Mouse (Mus musculus): Measurements from ENCODE around the gene Zcchc3.

GRCm38 (mm10) chr2:152450241-152450640, 35.4 kb upstream of the Zcchc3 start:
- TF ChIP-seq CTCF (IDR thresholded peaks at IDR 0.05; ENCODE audit: low read depth) (peak; percentile 78), EP300 (optimal IDR thresholded peaks at IDR 0.05) (no peak)

Measured in stomach, postnatal 0 days (tissue).